Mouse (Mus musculus) neural tube, embryonic 11.5 days (tissue): ENCODE results near the gene Zfp618. TPM values are rescaled to one million over a fixed set of nuclear protein-coding genes. Genes with fewer than 3 reads are reported as not detected.

Experiments
- ATAC-seq: fragments of 200-750 bp; cut with Nextera tagmentation; 2 replicates; pipeline ENCODE4 v1.8.0; 2017; ENCODE audit warnings: moderate number of reproducible peaks, mild to moderate bottlenecking, moderate TSS enrichment, moderate library complexity; ENCODE audit not compliant: insufficient read depth, low FRiP score, low TSS enrichment
- DNase-seq: peaks from one replicate; pipeline ENCODE4 v3.0.0-alpha.2; 2015; ENCODE audit warnings: low spot score
- H3K27ac ChIP-seq: fragments of 300-500 bp; sonication (generic); 2 replicates; pipeline ENCODE4 v1.5.1; 2014; ENCODE audit warnings: low read depth, mild to moderate bottlenecking, low read length
- H3K27me3 ChIP-seq: fragments of 300-500 bp; sonication (generic); 2 replicates; pipeline ENCODE4 v1.6.1; 2014; ENCODE audit warnings: mild to moderate bottlenecking, low read length, mixed read lengths; ENCODE audit not compliant: control insufficient read depth, insufficient read depth
- H3K36me3 ChIP-seq: fragments of 300-500 bp; sonication (generic); 2 replicates; pipeline ENCODE4 v1.6.1; 2014; ENCODE audit warnings: mild to moderate bottlenecking, low read length, moderate library complexity, mixed read lengths; ENCODE audit not compliant: control insufficient read depth, insufficient read depth
- H3K4me1 ChIP-seq: fragments of 300-500 bp; sonication (generic); 2 replicates; pipeline ENCODE4 v1.6.1; 2014; ENCODE audit warnings: low read length, mixed read lengths; ENCODE audit not compliant: control insufficient read depth, insufficient read depth
- H3K4me2 ChIP-seq: fragments of 300-500 bp; sonication (generic); 2 replicates; pipeline ENCODE4 v1.6.1; 2014; ENCODE audit warnings: low read depth, mild to moderate bottlenecking, moderate library complexity
- H3K4me3 ChIP-seq: fragments of 300-500 bp; sonication (generic); 2 replicates; pipeline ENCODE4 v1.5.1; 2014; ENCODE audit warnings: low read depth, low read length
- H3K9ac ChIP-seq: fragments of 300-500 bp; sonication (generic); 2 replicates; pipeline ENCODE4 v1.6.1; 2014; ENCODE audit warnings: mild to moderate bottlenecking, low read length
- H3K9me3 ChIP-seq: fragments of 300-500 bp; sonication (generic); 2 replicates; pipeline ENCODE4 v1.6.1; 2016; ENCODE audit warnings: low read length; ENCODE audit not compliant: control insufficient read depth
- WGBS: fragments of 180-500 bp; shearing (Covaris S2); extraction: QIAGEN DNeasy Blood & Tissue Kit; methylation state at CpG from one replicate; pipeline ENCODE4 v1.1.7; 2014; 5-methylcytosine and 5-hydroxymethylcytosine counted together
- polyA plus RNA-seq: library from polyadenylated mRNA; unstranded; fragments of >200 nt; fragmentation: Nextera tagmentation; extraction: Ambion mirVana; gene quantifications from 2 replicates; pipeline ENCODE4 v1.2.1, GENCODE M21; 2014

Zfp618 gene
- polyA plus RNA-seq, 1 experiment from 2014 or later = 54.3 TPM

- Histone ChIP-seq H3K9me3 (no peaks in the 10 kb centered on the region), H3K27ac (no peak overlapping the region), H3K9ac (no peak overlapping the region), H3K4me1 (no peaks in the 10 kb centered on the region; the same call in 1 of the 2 replicates), H3K4me3 (no peak overlapping the region), H3K27me3 (no peaks in the 10 kb centered on the region), H3K36me3 (no peaks in the 10 kb centered on the region), H3K4me2 (no peak overlapping the region)
- DNase-seq = no peak
- ATAC-seq = no peak
- WGBS = 86% methylated on average over 11 of the region's 11 CpGs
Measured at GRCm38 (mm10) chr4:63004519-63004918, 39.1 kb downstream of the Zfp618 start.

- Histone ChIP-seq H3K4me1 (no peaks in the 10 kb centered on the region), H3K4me3 (no peak overlapping the region), H3K9me3 (no peaks in the 10 kb centered on the region), H3K9ac (no peak overlapping the region), H3K27me3 (no peaks in the 10 kb centered on the region), H3K27ac (no peak overlapping the region), H3K36me3 (no peaks in the 10 kb centered on the region), H3K4me2 (no peak overlapping the region)
- DNase-seq (no peak), ATAC-seq (no peak)
- 81% methylated on average over 10 of the region's 10 CpGs for WGBS
Measured at GRCm38 (mm10) chr4:63005446-63006185, 40.2 kb downstream of the Zfp618 start.

GRCm38 (mm10) chr4:63006198-63007155 is 41.1 kb downstream of the Zfp618 start:
- Histone ChIP-seq H3K9me3 (no peaks in the 10 kb centered on the region), H3K27me3 (no peaks in the 10 kb centered on the region), H3K9ac (no peak overlapping the region), H3K4me1 (no peaks in the 10 kb centered on the region), H3K36me3 (no peaks in the 10 kb centered on the region), H3K27ac (no peak overlapping the region), H3K4me2 (no peak overlapping the region), H3K4me3 (no peak overlapping the region)
- WGBS = 79% methylated on average over 7 of the region's 7 CpGs
- ATAC-seq (no peak), DNase-seq (no peak)

- Histone ChIP-seq H3K27me3 (no peaks in the 10 kb centered on the region), H3K4me3 (no peak overlapping the region), H3K9me3 (no peaks in the 10 kb centered on the region), H3K4me2 (no peak overlapping the region), H3K36me3 (no peaks in the 10 kb centered on the region), H3K27ac (no peak overlapping the region), H3K9ac (no peak overlapping the region), H3K4me1 (no peaks in the 10 kb centered on the region)
- ATAC-seq (no peak), DNase-seq (no peak)
- WGBS = 90% methylated on average over 9 of the region's 9 CpGs
Measured at GRCm38 (mm10) chr4:63008206-63008605, 42.8 kb downstream of the Zfp618 start.

- Histone ChIP-seq H3K9ac (no peak overlapping the region), H3K9me3 (no peaks in the 10 kb centered on the region), H3K4me2 (no peak overlapping the region), H3K4me3 (no peak overlapping the region), H3K36me3 (no peaks in the 10 kb centered on the region), H3K27me3 (no peaks in the 10 kb centered on the region), H3K4me1 (no peaks in the 10 kb centered on the region), H3K27ac (no peak overlapping the region)
- no peak for ATAC-seq
- 83% methylated on average over 3 of the region's 3 CpGs for WGBS
- no peak for DNase-seq
Measured at GRCm38 (mm10) chr4:63008822-63009221, 43.4 kb downstream of the Zfp618 start.

- Histone ChIP-seq H3K27ac (no peak overlapping the region), H3K27me3 (no peaks in the 10 kb centered on the region), H3K4me3 (no peak overlapping the region), H3K9me3 (no peaks in the 10 kb centered on the region), H3K9ac (no peak overlapping the region), H3K4me1 (no peaks in the 10 kb centered on the region), H3K4me2 (no peak overlapping the region), H3K36me3 (no peaks in the 10 kb centered on the region)
- ATAC-seq (no peak), DNase-seq (no peak)
- 83% methylated on average over 1 of the region's 1 CpGs for WGBS
Measured at GRCm38 (mm10) chr4:63009821-63010220, 44.4 kb downstream of the Zfp618 start.

- Histone ChIP-seq H3K4me1 (no peaks in the 10 kb centered on the region), H3K27ac (no peak overlapping the region), H3K27me3 (no peaks in the 10 kb centered on the region), H3K9ac (no peak overlapping the region), H3K9me3 (no peaks in the 10 kb centered on the region), H3K36me3 (no peaks in the 10 kb centered on the region), H3K4me2 (no peak overlapping the region), H3K4me3 (no peak overlapping the region)
- DNase-seq = no peak
- ATAC-seq = no peak
- 96% methylated on average over 4 of the region's 4 CpGs for WGBS
Measured at GRCm38 (mm10) chr4:63010226-63010625, 44.9 kb downstream of the Zfp618 start.

- WGBS = 94% methylated on average over 10 of the region's 10 CpGs
- H3K4me3 ChIP-seq = no peak overlapping the region
- no peaks in the 10 kb centered on the region for H3K4me1 ChIP-seq
- DNase-seq = no peak
- no peaks in the 10 kb centered on the region for H3K27me3 ChIP-seq
- no peaks in the 10 kb centered on the region for H3K9me3 ChIP-seq
- H3K9ac ChIP-seq = no peak overlapping the region
- no peak overlapping the region for H3K4me2 ChIP-seq
- no peaks in the 10 kb centered on the region for H3K36me3 ChIP-seq
- ATAC-seq = no peak
- no peak overlapping the region for H3K27ac ChIP-seq
Measured at GRCm38 (mm10) chr4:63018616-63019015, 53.2 kb downstream of the Zfp618 start.
